17 mouse cellular contexts compared by ENCODE assay signal in the genomic region with DNA sequence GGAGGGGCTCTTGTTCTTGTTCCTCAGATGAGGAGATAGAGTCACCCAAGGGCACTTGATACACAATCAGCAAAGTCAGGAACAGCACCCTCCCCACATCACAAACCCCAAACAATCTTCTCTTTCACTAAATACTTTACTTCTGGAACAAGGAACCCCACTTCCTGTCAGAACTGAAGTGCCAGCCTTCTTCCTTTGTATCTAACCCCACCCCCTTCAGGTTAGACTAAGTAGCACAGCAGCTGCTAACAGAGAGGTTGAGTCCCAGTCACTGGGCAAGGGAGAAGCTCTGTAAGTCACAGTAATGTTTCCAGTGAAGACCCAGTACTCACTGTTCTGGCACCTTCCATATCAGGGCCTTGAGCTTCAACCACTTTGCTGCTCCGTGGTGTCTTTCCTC.
A peak's percentile ranks its signal among the peaks of the same experiment; 100 is the strongest.
DNase-seq lines count a peak whose midpoint lies in the region.
"Had no signal": no experiment of that assay in that cellular context is flagged by ENCODE, and none has a peak within 500 bp of the region (broad histone marks: within the 10 kb centered on the region; RNA-seq: fewer than 3 reads in every experiment).

No protein-coding gene starts in this region.

- peak; percentile 16 to 33 for DNase-seq in spleen, postnatal 36 days (ENCODE audit: low spot score in 2 of 2)
- no peak for DNase-seq in spleen, postnatal 4 days (ENCODE audit: low spot score in 2 of 2)
- peak; percentile 29 for DNase-seq in ES-CJ7 (ENCODE audit: low read depth, low spot score)
- peak; percentile 30 for DNase-seq in ZHBTc4 (ENCODE audit: low read depth, low spot score)
- DNase-seq in thymus, postnatal 36 days, result peak; percentile 8 to 19
- no peak for DNase-seq in layer of hippocampus, adult 11-12 months (ENCODE audit: low spot score)
- DNase-seq in embryo, embryonic 9.5 days (ENCODE audit: extremely low spot score), result no peak
- no peak for DNase-seq in left cerebral cortex, adult 9 months (ENCODE audit: low spot score in 2 of 2)
- DNase-seq: adrenal gland, postnatal 10 days; adrenal gland, postnatal 36 days; cerebellum, adult 18-20 months; cerebellum, adult 9-10 months; cerebellum, postnatal 14 days; gastrocnemius, postnatal 25 days; heart, adult 18-20 months; heart, postnatal 14 days; heart, postnatal 4 days had no signal

Comparison
In these comparisons a context has a peak if more than half of its experiments do, and no peak if none do; other contexts are left out.
1. DNase-seq: peak in spleen, postnatal 36 days (2 of 2), ES-CJ7 (single experiment), ZHBTc4 (single experiment) and thymus, postnatal 36 days (2 of 2); none in spleen, postnatal 4 days (0 of 2), layer of hippocampus, adult 11-12 months (single experiment), embryo, embryonic 9.5 days (single experiment) and left cerebral cortex, adult 9 months (0 of 2).